Mouse (Mus musculus): ENCODE measurements around the gene Hmgn3. TPM values are rescaled to one million over a fixed set of nuclear protein-coding genes. Genes with fewer than 3 reads are reported as not detected.

Gene Hmgn3
- polyA plus RNA-seq, 2 experiments = 163 to 204 TPM

DNA sequence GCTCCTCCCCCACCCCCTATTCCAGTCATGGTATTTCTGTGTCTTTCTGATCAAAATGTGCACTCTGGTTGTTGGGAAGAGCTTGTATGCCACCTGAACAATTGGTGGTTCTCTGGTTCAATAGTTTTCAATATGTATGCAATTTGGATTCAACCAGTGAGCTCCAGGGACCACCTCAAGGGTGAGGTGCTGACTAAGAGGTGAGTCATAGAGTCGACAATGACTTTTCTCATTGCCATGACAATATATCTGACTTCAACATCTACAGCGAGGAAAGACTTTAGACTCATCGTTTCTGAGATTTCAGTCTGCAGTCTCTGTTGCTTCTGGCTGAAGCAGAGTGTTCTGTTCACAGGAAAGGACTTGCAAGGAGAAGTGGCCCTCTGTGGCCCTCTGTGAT is 44.8 kb downstream of the Hmgn3 start:
- no peak overlapping the region for H3K4me3 ChIP-seq (replicated peaks; ENCODE audit: low read length)
- no peak overlapping the region for H3K27ac ChIP-seq (replicated peaks; ENCODE audit: low read depth, low read length)
- 88% methylated on average over 3 of the region's 3 CpGs for WGBS
- H3K4me1 ChIP-seq (ENCODE audit: control insufficient read depth, insufficient read depth, low read length) = no peaks in the 10 kb centered on the region
- no peak for TF ChIP-seq POLR2A (IDR thresholded peaks at IDR 0.05; ENCODE audit: borderline replicate concordance, extremely low read depth, insufficient read depth, insufficient read length)
- H3K36me3 ChIP-seq (ENCODE audit: control insufficient read depth, insufficient read depth, low read length) = no peaks in the 10 kb centered on the region
- no peak overlapping the region for H3K9ac ChIP-seq (ENCODE audit: low read depth, low read length, severe bottlenecking)
- DNase-seq (ENCODE audit: low spot score) (no peak), ATAC-seq (ENCODE audit: low FRiP score, low read depth) (no peak)
- H3K4me2 ChIP-seq (replicated peaks; ENCODE audit: low read depth, low read length, severe bottlenecking) = no peak overlapping the region
- H3K27me3 ChIP-seq (ENCODE audit: control insufficient read depth, insufficient read depth, low read length) = no peaks in the 10 kb centered on the region
- no peaks in the 10 kb centered on the region for H3K9me3 ChIP-seq (ENCODE audit: control insufficient read depth, low read length)

DNA sequence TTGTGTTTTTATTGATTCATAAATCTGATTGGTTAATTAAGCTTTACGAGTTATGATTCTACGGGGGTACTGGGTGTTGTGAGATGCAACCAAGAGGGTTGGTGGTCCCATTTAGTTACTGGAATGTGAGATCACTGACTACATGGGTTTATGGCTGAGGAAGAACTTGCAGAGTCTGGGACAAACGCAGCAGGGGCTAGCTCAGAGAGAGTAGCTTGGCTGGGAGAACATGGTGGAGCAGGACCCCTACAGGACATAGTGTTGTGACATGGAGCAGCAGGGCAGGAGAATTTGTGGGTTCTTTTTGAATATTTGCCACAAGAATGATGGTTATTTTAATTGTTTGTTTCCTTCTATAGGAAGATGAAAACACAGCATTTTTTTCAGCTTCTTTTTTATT is 45.7 kb downstream of the Hmgn3 start:
- Histone ChIP-seq H3K9ac (ENCODE audit: low read depth, low read length, severe bottlenecking) (no peak overlapping the region), H3K36me3 (ENCODE audit: control insufficient read depth, insufficient read depth, low read length) (no peaks in the 10 kb centered on the region), H3K4me2 (replicated peaks; ENCODE audit: low read depth, low read length, severe bottlenecking) (no peak overlapping the region), H3K4me3 (replicated peaks; ENCODE audit: low read length) (no peak overlapping the region), H3K27me3 (ENCODE audit: control insufficient read depth, insufficient read depth, low read length) (no peaks in the 10 kb centered on the region), H3K9me3 (ENCODE audit: control insufficient read depth, low read length) (no peaks in the 10 kb centered on the region), H3K27ac (replicated peaks; ENCODE audit: low read depth, low read length) (no peak overlapping the region), H3K4me1 (ENCODE audit: control insufficient read depth, insufficient read depth, low read length) (no peaks in the 10 kb centered on the region)
- WGBS = 73% methylated on average over 3 of the region's 3 CpGs
- ATAC-seq (ENCODE audit: low FRiP score, low read depth) (no peak), DNase-seq (ENCODE audit: low spot score) (no peak)
- no peak for TF ChIP-seq POLR2A (IDR thresholded peaks at IDR 0.05; ENCODE audit: borderline replicate concordance, extremely low read depth, insufficient read depth, insufficient read length)

DNA sequence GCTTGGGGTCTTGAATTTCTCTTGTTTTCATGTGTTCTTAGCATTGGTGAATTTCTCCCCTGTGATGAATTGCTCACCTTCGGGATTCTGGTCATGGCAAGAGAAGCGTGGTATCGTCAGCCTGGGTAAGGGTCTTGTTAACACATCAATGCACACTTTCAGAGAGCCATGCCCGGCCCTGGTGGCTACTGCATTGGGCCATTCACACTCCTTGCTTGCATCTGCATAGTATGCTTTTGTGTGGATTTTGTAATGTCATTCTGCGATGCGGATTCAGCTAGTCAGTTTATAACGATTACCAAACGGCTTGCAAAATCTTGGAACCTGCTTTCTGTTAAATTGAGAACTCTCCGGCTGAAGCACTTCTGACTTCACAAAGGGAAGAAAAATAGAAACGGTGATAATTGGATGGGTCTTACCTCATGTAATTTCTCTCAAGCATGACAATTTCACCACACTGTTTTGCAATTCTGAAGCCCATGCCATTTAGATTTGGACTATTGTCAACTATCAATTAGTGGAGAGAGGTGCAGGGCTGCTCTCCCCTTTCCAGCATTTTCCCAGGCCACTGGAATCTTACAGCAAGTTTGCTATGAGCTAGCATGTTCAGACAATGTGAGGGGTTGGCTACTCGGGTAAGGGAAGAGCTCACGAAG is 47.7 kb downstream of the Hmgn3 start:
- Histone ChIP-seq H3K27me3 (ENCODE audit: control insufficient read depth, insufficient read depth, low read length) (no peaks in the 10 kb centered on the region), H3K9me3 (ENCODE audit: control insufficient read depth, low read length) (no peaks in the 10 kb centered on the region), H3K4me2 (replicated peaks; ENCODE audit: low read depth, low read length, severe bottlenecking) (no peak overlapping the region), H3K36me3 (ENCODE audit: control insufficient read depth, insufficient read depth, low read length) (no peaks in the 10 kb centered on the region), H3K27ac (replicated peaks; ENCODE audit: low read depth, low read length) (no peak overlapping the region), H3K4me3 (replicated peaks; ENCODE audit: low read length) (no peak overlapping the region), H3K4me1 (ENCODE audit: control insufficient read depth, insufficient read depth, low read length) (no peaks in the 10 kb centered on the region), H3K9ac (ENCODE audit: low read depth, low read length, severe bottlenecking) (no peak overlapping the region)
- TF ChIP-seq POLR2A (IDR thresholded peaks at IDR 0.05; ENCODE audit: borderline replicate concordance, extremely low read depth, insufficient read depth, insufficient read length) = no peak
- 66% methylated on average over 12 of the region's 12 CpGs for WGBS
- DNase-seq (ENCODE audit: low spot score) = no peak
- ATAC-seq (ENCODE audit: low FRiP score, low read depth) = no peak

GRCm38 (mm10) chr9:83097816-83098215 is 48.7 kb downstream of the Hmgn3 start:
- no peak for DNase-seq (ENCODE audit: low spot score)
- H3K4me2 ChIP-seq (replicated peaks; ENCODE audit: low read depth, low read length, severe bottlenecking) = no peak overlapping the region
- H3K27ac ChIP-seq (replicated peaks; ENCODE audit: low read depth, low read length) = no peak overlapping the region
- WGBS = 56% methylated on average over 8 of the region's 8 CpGs
- TF ChIP-seq POLR2A (IDR thresholded peaks at IDR 0.05; ENCODE audit: borderline replicate concordance, extremely low read depth, insufficient read depth, insufficient read length) = no peak
- no peaks in the 10 kb centered on the region for H3K27me3 ChIP-seq (ENCODE audit: control insufficient read depth, insufficient read depth, low read length)
- H3K4me1 ChIP-seq (ENCODE audit: control insufficient read depth, insufficient read depth, low read length) = no peaks in the 10 kb centered on the region
- no peak overlapping the region for H3K4me3 ChIP-seq (replicated peaks; ENCODE audit: low read length)
- H3K9me3 ChIP-seq (ENCODE audit: control insufficient read depth, low read length) = no peaks in the 10 kb centered on the region
- no peak overlapping the region for H3K9ac ChIP-seq (ENCODE audit: low read depth, low read length, severe bottlenecking)
- no peak for ATAC-seq (ENCODE audit: low FRiP score, low read depth)
- H3K36me3 ChIP-seq (ENCODE audit: control insufficient read depth, insufficient read depth, low read length) = no peaks in the 10 kb centered on the region

DNA sequence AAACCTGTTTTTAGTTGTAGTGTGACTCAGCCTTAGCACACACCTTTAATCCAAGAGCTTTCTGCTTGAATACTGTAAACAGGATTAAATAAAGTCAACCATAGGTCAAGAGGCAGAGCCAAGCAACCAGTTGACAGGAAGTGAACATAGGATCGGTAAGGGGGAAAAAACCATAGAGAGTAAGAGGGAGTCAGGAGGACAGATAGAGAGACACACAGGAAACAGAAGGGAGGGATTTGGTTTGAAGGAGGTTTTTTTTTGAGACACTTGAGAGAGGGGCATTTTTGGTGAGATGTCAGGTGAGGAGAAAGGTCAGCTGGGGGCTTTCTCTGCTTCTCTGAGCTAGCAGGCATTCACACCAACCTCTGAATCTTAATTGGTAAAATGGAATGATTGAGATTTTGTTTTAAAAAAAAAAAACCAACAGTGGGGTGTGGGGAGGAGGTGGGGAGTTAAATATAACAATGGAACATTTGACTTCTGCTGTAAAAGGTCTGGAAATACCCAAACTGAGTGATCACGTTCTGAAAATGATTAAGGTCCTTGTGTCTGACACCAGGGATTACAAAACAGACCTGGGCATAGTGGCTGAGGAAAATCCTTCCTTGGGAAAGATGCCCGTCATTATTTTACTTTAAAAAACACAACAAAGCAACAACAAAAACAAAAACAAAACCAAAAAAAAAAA is 51.7 kb downstream of the Hmgn3 start:
- WGBS = 75% methylated on average over 3 of the region's 3 CpGs
- no peak for DNase-seq (ENCODE audit: low spot score)
- H3K4me2 ChIP-seq (replicated peaks; ENCODE audit: low read depth, low read length, severe bottlenecking) = no peak overlapping the region

More for the DNA sequence above, 51.7 kb downstream of the Hmgn3 start:
- Histone ChIP-seq H3K9me3 (ENCODE audit: control insufficient read depth, low read length) (no peaks in the 10 kb centered on the region), H3K4me1 (ENCODE audit: control insufficient read depth, insufficient read depth, low read length) (no peaks in the 10 kb centered on the region), H3K9ac (ENCODE audit: low read depth, low read length, severe bottlenecking) (no peak overlapping the region), H3K4me3 (replicated peaks; ENCODE audit: low read length) (no peak overlapping the region), H3K27me3 (ENCODE audit: control insufficient read depth, insufficient read depth, low read length) (no peaks in the 10 kb centered on the region), H3K36me3 (ENCODE audit: control insufficient read depth, insufficient read depth, low read length) (no peaks in the 10 kb centered on the region), H3K27ac (replicated peaks; ENCODE audit: low read depth, low read length) (no peak overlapping the region)
- TF ChIP-seq POLR2A (IDR thresholded peaks at IDR 0.05; ENCODE audit: borderline replicate concordance, extremely low read depth, insufficient read depth, insufficient read length) = no peak
- no peak for ATAC-seq (ENCODE audit: low FRiP score, low read depth)

All from limb, embryonic 14.5 days (tissue).